ENCODE assay signal across 14 mouse cellular contexts in the genomic region with DNA sequence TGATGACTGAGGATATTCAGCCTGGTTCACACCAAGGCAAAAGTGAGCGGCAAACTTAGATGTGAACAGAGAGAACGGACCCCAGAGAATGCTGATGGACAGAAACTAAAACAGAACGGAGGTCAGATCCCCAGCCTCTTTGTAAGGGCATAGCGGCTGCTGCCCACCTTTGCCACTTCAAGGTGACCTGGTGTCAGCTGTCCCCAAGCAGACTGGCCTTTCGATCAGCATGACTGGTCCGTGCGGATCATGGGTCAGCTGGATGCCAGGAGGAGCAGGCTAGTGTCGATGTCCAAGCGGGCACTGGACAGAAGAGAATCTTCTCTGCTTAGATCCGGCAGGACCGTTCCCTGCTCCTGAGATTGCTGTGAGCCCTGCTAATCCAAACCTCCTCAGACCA.
"Had no signal": no experiment of that assay in that cellular context is flagged by ENCODE, and none has a peak within 500 bp of the region (broad histone marks: within the 10 kb centered on the region; RNA-seq: fewer than 3 reads in every experiment).

No protein-coding gene starts in this region.

- H3K4me1 ChIP-seq: limb, embryonic 15.5 days; liver, embryonic 13.5 days; lung, embryonic 15.5 days; megakaryocyte, embryonic 14.5 days had no signal

- H3K4me2 ChIP-seq: limb, embryonic 15.5 days; liver, embryonic 13.5 days; lung, embryonic 15.5 days had no signal

- H3K4me3 ChIP-seq: limb, embryonic 15.5 days; liver, embryonic 13.5 days; lung, embryonic 15.5 days; megakaryocyte, embryonic 14.5 days; myocyte had no signal

- H3K27ac ChIP-seq: limb, embryonic 15.5 days; liver, embryonic 13.5 days; lung, embryonic 15.5 days; macrophage; stomach, postnatal 0 days had no signal

- ATAC-seq: inflammation-experienced regulatory T-cells, adult 6 months; intestine, postnatal 0 days; liver, postnatal 0 days had no signal

- H3K9me3 ChIP-seq: limb, embryonic 15.5 days; liver, embryonic 13.5 days; lung, embryonic 15.5 days; megakaryocyte, embryonic 14.5 days had no signal

- DNase-seq: layer of hippocampus, adult 9-11 months; layer of hippocampus, postnatal 36 days; liver, embryonic 13.5 days; liver, postnatal 0 days; lung, postnatal 14 days; thymus, postnatal 4 days had no signal

- H3K9ac ChIP-seq: limb, embryonic 15.5 days; liver, embryonic 13.5 days; liver, postnatal 0 days; lung, embryonic 15.5 days had no signal

- H3K36me3 ChIP-seq: limb, embryonic 15.5 days; liver, embryonic 13.5 days; lung, embryonic 15.5 days had no signal

- H3K27me3 ChIP-seq: limb, embryonic 15.5 days; liver, embryonic 13.5 days; lung, embryonic 15.5 days; megakaryocyte, embryonic 14.5 days had no signal
